Mouse (Mus musculus) activated CD4-positive, CD25-positive, alpha-beta regulatory T cell, adult 4 months (primary cell): ENCODE measurements around the gene Ptpn4. TPM values are rescaled to one million over a fixed set of nuclear protein-coding genes. Genes with fewer than 3 reads are reported as not detected.

Experiments used
- ATAC-seq: one replicate; pipeline ENCODE4 v1.8.0; 2017
- polyA plus RNA-seq, 2 experiments: library from polyadenylated mRNA; unstranded; fragments of 100-300 nt; shearing (Covaris generic); gene quantifications; one replicate each; pipeline ENCODE4 v1.2.1; 2017

The Ptpn4 gene
- polyA plus RNA-seq, 2 experiments from 2014 or later, result 5.5 to 6.5 TPM

DNA sequence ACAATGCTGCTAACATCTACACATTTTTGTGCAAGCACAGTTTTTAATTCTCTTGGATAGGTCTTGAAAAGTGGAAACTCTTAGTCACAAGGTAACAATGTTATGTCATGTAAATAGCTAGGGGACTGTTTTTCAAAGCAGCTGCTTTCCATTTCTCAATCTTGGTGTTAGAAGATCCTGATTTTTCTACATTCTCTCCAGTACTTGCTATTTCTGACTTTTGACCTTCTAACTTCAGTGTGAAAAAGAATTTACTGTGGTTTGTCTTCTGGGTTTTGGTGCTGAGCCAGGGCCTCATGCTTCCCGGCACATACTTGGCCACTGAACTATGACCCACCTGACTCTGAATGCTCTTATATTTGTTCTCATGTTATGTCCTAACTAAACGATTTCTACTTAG lies 197.4 kb downstream of the Ptpn4 start:
- ATAC-seq, result no peak

DNA sequence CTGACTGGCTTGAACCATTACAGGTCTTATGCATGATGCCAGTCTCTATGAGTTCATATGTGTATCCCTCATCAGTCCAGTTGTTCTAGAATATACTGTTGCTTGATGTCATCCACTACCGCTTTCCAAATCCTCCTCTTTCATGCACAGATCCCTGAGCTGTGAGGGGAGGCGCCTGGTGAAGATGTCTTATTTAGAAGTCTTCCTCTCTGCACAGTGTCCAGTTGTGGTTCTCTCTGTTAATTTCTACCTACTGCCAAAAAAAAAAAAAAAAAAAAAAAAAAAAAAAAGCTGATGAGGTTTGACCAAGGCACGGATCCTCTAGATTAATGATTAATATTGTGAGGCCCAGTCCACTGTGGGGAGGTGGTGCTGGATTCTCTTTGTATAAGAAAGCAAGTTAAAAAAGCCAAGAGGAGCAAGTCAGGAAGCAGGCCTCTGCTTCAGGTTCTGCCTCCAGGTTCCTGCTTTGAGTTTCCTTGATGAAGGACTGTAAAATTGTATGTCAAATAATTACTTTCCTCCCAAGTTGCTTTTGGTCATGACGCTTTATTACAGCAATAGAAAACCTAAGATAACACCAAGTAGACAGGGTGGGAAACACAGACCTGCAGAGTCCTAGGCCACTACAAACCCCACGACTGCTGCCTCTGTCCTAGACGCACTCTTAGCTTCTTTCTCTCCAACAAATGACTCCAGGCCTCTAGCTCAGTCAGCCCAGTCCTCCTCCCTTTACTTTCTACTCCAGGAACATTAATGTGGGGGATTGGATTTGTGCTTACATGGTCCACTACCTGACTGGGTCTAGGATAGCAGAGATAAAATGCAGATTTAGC lies 200.0 kb downstream of the Ptpn4 start:
- no peak for ATAC-seq

DNA sequence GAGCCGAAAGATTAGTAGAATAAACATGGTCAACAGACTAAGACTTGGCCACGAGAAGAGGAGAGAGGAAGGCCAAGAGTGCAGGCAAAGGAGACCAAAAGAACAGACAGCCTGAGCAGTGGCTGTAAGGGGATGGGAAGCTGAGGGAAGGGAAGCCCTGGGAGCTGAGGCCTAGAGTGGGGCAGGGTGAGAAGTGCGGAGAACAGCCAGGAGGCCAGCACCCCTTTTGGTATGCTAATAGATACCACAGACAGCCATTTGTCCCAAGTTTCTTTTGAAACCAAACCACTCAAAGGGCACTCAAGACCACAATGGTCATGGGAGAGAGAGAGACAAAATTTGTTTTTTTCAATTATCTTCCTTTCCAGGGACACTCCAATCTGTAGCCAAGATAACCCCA lies 202.7 kb downstream of the Ptpn4 start:
- ATAC-seq, result no peak

DNA sequence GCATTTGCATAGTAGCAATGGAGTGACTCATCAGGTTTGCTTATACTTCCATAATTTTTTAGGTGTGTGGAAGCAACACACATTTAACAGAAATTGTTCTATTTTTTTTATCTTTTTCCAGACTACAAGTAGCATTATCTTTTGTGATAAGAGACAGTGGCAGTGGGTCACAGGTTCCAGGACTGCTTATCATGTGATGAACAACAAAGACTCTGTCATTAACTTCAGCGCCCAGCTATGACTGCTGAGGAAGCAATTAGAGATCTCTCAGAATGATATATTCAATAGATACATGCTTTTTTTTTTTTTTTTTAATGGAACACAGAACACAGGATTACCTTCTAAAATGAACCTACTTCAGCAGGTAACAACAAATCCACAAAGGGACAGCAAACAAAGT lies 207.0 kb downstream of the Ptpn4 start:
- ATAC-seq, result no peak

DNA sequence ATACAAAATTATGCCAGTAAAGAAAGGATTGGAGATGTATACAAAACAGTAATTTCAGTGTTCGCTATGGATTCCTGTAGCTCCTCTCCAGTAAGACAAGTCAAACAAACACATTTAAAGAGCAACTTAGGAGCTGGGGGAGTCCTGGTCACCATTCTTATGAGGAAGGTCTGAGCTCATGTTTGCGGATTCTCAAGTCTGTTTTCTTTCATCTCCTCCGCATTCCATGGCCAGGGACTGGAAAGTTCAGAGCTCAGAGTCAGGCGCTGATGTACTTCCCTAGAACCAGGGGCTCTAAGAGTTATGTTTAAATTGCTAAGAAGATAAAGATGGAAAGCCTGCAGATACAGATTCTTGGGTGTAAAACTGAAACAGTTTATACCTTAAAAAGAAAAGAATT lies 210.6 kb downstream of the Ptpn4 start:
- no peak for ATAC-seq

DNA sequence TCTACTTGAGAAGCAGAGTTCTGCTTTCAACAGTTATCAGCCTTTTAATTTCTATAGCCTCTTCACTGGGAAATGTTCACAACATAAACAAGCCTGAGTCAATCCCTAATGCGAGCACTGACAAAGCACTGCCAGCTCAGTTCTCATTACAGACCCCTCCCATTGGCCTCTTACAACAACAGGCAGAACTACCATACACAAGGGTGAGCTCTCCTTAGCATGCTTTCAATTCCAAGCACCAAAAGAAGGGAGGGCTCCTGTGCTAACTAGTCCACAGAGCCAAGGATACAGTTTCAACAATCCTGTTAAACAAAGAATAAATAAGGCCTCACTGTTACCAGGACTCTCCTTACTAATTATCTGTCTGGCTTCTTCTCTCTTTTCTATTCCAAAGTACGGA lies 213.0 kb downstream of the Ptpn4 start:
- ATAC-seq, result no peak

DNA sequence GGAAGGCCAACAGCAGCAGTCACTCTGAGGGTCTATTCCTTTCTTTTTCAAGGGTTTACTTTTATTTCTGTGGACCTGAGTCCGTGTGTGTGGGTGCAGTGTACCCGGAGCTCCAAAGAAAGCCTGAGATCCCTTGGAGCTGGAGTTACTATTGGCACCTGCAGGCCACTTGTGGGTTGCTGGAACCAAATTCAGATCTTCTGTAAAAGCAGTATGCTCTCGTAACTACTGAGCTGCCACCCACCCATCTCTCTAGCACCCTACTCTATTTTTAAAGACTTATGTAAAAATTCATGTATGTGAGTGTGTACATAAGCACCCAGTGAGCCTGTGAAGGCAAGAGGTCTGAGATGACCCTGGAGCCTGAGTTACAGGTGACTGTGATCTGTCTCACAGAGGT lies 232.0 kb downstream of the Ptpn4 start:
- ATAC-seq, result no peak

Other genes starting within 250 kb of the Ptpn4 start
- under 1 TPM; 0.19 to 0.37 TPM for gene Epb41l5, start 188.6 kb downstream of the Ptpn4 start, polyA plus RNA-seq
- 1 to 10 TPM; 5.6 to 6.0 TPM for gene Tmem177, start 75.6 kb upstream of the Ptpn4 start, polyA plus RNA-seq
- not detected for gene Cfap221, start 159.6 kb upstream of the Ptpn4 start, polyA plus RNA-seq
- under 1 TPM in 1 of 2 experiments, not detected in 1; 0.23 TPM for gene Sctr, start 169.3 kb upstream of the Ptpn4 start, polyA plus RNA-seq
- gene Tmem37, start 236.5 kb upstream of the Ptpn4 start, polyA plus RNA-seq, result 1 to 10 TPM; 1.4 to 2.5 TPM